Mouse (Mus musculus): ENCODE measurements around the gene Inca1. TPM values are rescaled to one million over a fixed set of nuclear protein-coding genes. Genes with fewer than 3 reads are reported as not detected.

The Inca1 gene
- polyA plus RNA-seq, 1 experiment from 2014 or later, result 1.1 TPM

GRCm38 (mm10) chr11:70656964-70657363, 43.0 kb downstream of the Inca1 start, which contains the start of gene Eno3:
TSS of gene Eno3 (plus strand) at chr11:70657202.
- WGBS, result 4% methylated on average over 3 of the region's 3 CpGs
- ATAC-seq (ENCODE audit: insufficient read depth) (no peak), DNase-seq (peak; percentile 55)
- H3K4me2 ChIP-seq, result peak within 1 kb of the TSS; percentile 97
- peak within 1 kb of the TSS; percentile 100 for H3K4me3 ChIP-seq (ENCODE audit: low read depth, low read length)
- H3K36me3 ChIP-seq (ENCODE audit: insufficient read depth), result peaks cover 33% of the 10 kb centered on the region
- H3K4me1 ChIP-seq (ENCODE audit: insufficient read depth), result peaks cover 24% of the 10 kb centered on the region
- H3K9me3 ChIP-seq (ENCODE audit: low read depth, low read length), result no peaks in the 10 kb centered on the region
- TF ChIP-seq CTCF (IDR thresholded peaks at IDR 0.05; ENCODE audit: low read depth), result no peak
- H3K9ac ChIP-seq, result peak within 1 kb of the TSS; percentile 97
- H3K27ac ChIP-seq (ENCODE audit: low read depth), result peak within 1 kb of the TSS; percentile 99
- H3K27me3 ChIP-seq (ENCODE audit: insufficient read depth, low read length), result no peaks in the 10 kb centered on the region

GRCm38 (mm10) chr11:70656456-70656927, 43.5 kb downstream of the Inca1 start:
- Histone ChIP-seq H3K27ac (ENCODE audit: low read depth) (peak overlapping the region; percentile 99), H3K4me3 (ENCODE audit: low read depth, low read length) (peak overlapping the region; percentile 100), H3K36me3 (ENCODE audit: insufficient read depth) (peaks cover 34% of the 10 kb centered on the region), H3K9ac (peak overlapping the region; percentile 97), H3K4me2 (peak overlapping the region; percentile 97), H3K27me3 (ENCODE audit: insufficient read depth, low read length) (no peaks in the 10 kb centered on the region), H3K4me1 (ENCODE audit: insufficient read depth) (peaks cover 26% of the 10 kb centered on the region), H3K9me3 (ENCODE audit: low read depth, low read length) (no peaks in the 10 kb centered on the region)
- peak; percentile 1; the same call in 1 of the 2 replicates for ATAC-seq (ENCODE audit: insufficient read depth)
- DNase-seq, result peak; percentile 75
- no peak for TF ChIP-seq CTCF (IDR thresholded peaks at IDR 0.05; ENCODE audit: low read depth)
- 5% methylated on average over 16 of the region's 16 CpGs for WGBS

GRCm38 (mm10) chr11:70655571-70656455, 44.1 kb downstream of the Inca1 start:
- DNase-seq, result peak; percentile 77
- Histone ChIP-seq H3K36me3 (ENCODE audit: insufficient read depth) (peaks cover 34% of the 10 kb centered on the region), H3K9ac (peak overlapping the region; percentile 97), H3K4me3 (ENCODE audit: low read depth, low read length) (peak overlapping the region; percentile 100), H3K27me3 (ENCODE audit: insufficient read depth, low read length) (no peaks in the 10 kb centered on the region), H3K27ac (ENCODE audit: low read depth) (peak overlapping the region; percentile 99), H3K9me3 (ENCODE audit: low read depth, low read length) (no peaks in the 10 kb centered on the region), H3K4me2 (peak overlapping the region; percentile 97), H3K4me1 (ENCODE audit: insufficient read depth) (peaks cover 26% of the 10 kb centered on the region)
- ATAC-seq (ENCODE audit: insufficient read depth), result peak; percentile 40; the same call in 1 of the 2 replicates
- TF ChIP-seq CTCF (IDR thresholded peaks at IDR 0.05; ENCODE audit: low read depth), result no peak
- under 1% methylated on average over 61 of the region's 61 CpGs for WGBS

- DNase-seq (peak; percentile 92), ATAC-seq (ENCODE audit: insufficient read depth) (peak; percentile 48)
- H3K27me3 ChIP-seq (ENCODE audit: insufficient read depth, low read length), result no peaks in the 10 kb centered on the region
- peak overlapping the region; percentile 99 for H3K27ac ChIP-seq (ENCODE audit: low read depth)
- peak overlapping the region; percentile 97 for H3K4me2 ChIP-seq
- peak overlapping the region; percentile 97 for H3K9ac ChIP-seq
- under 1% methylated on average over 44 of the region's 48 CpGs for WGBS
- peaks cover 38% of the 10 kb centered on the region for H3K36me3 ChIP-seq (ENCODE audit: insufficient read depth)
- peaks cover 26% of the 10 kb centered on the region for H3K4me1 ChIP-seq (ENCODE audit: insufficient read depth)
- H3K9me3 ChIP-seq (ENCODE audit: low read depth, low read length), result no peaks in the 10 kb centered on the region
- TF ChIP-seq CTCF (IDR thresholded peaks at IDR 0.05; ENCODE audit: low read depth), result no peak
- peak overlapping the region; percentile 100 for H3K4me3 ChIP-seq (ENCODE audit: low read depth, low read length)
Measured at GRCm38 (mm10) chr11:70654923-70655570, 44.9 kb downstream of the Inca1 start.

GRCm38 (mm10) chr11:70654198-70654922, 45.6 kb downstream of the Inca1 start, which contains the start of gene Pfn1:
TSS of gene Pfn1 (minus strand) at chr11:70654644.
- H3K27me3 ChIP-seq (ENCODE audit: insufficient read depth, low read length), result no peaks in the 10 kb centered on the region
- DNase-seq, result peak; percentile 88
- H3K9me3 ChIP-seq (ENCODE audit: low read depth, low read length), result no peaks in the 10 kb centered on the region
- WGBS, result 1% methylated on average over 60 of the region's 61 CpGs
- TF ChIP-seq CTCF (IDR thresholded peaks at IDR 0.05; ENCODE audit: low read depth), result no peak
- peak within 1 kb of the TSS; percentile 97 for H3K9ac ChIP-seq
- H3K27ac ChIP-seq (ENCODE audit: low read depth), result peak within 1 kb of the TSS; percentile 99
- peak within 1 kb of the TSS; percentile 97 for H3K4me2 ChIP-seq
- H3K4me1 ChIP-seq (ENCODE audit: insufficient read depth), result peaks cover 26% of the 10 kb centered on the region
- H3K36me3 ChIP-seq (ENCODE audit: insufficient read depth), result peaks cover 43% of the 10 kb centered on the region
- H3K4me3 ChIP-seq (ENCODE audit: low read depth, low read length), result peak within 1 kb of the TSS; percentile 100
- peak; percentile 42 for ATAC-seq (ENCODE audit: insufficient read depth)

- H3K27ac ChIP-seq (ENCODE audit: low read depth), result peak overlapping the region; percentile 99
- H3K9me3 ChIP-seq (ENCODE audit: low read depth, low read length), result no peaks in the 10 kb centered on the region
- TF ChIP-seq CTCF (IDR thresholded peaks at IDR 0.05; ENCODE audit: low read depth), result no peak
- DNase-seq (peak; percentile 80), ATAC-seq (ENCODE audit: insufficient read depth) (peak; percentile 41)
- H3K27me3 ChIP-seq (ENCODE audit: insufficient read depth, low read length), result no peaks in the 10 kb centered on the region
- H3K36me3 ChIP-seq (ENCODE audit: insufficient read depth), result peaks cover 48% of the 10 kb centered on the region
- peak overlapping the region; percentile 100 for H3K4me3 ChIP-seq (ENCODE audit: low read depth, low read length)
- peak overlapping the region; percentile 97 for H3K9ac ChIP-seq
- peaks cover 26% of the 10 kb centered on the region for H3K4me1 ChIP-seq (ENCODE audit: insufficient read depth)
- H3K4me2 ChIP-seq, result peak overlapping the region; percentile 97
- WGBS, result under 1% methylated on average over 63 of the region's 63 CpGs
Measured at GRCm38 (mm10) chr11:70653345-70654197, 46.4 kb downstream of the Inca1 start.
